Mouse (Mus musculus) layer of hippocampus, adult 8-10 months (tissue): ENCODE measurements around the gene Dok3. TPM values are rescaled to one million over a fixed set of nuclear protein-coding genes. Genes with fewer than 3 reads are reported as not detected.
A peak's percentile ranks its signal among the peaks of the same experiment; 100 is the strongest.

ENCODE experiments used
- DNase-seq, 2 experiments: peaks; one replicate each; pipeline ENCODE4 v3.0.0; 2022; ENCODE audit warnings: low spot score in 2 of 2
- microRNA-seq, 2 experiments: library from miRNA; unstranded; fragments of <30 nt; microRNA quantifications; one replicate each; pipeline ENCODE4 v1.2.0; 2022
- total RNA-seq, 4 experiments: library from RNA; stranded (reverse); gene quantifications; 2 replicates each; pipeline ENCODE4 v1.2.4; 2022

Dok3 gene
- total RNA-seq, 4 experiments from 2014 or later = 6.4 to 20.4 (median 12.1) TPM

- no peak for DNase-seq
Observed at GRCm38 (mm10) chr13:55478036-55478435, 51.1 kb downstream of the Dok3 start.

DNA sequence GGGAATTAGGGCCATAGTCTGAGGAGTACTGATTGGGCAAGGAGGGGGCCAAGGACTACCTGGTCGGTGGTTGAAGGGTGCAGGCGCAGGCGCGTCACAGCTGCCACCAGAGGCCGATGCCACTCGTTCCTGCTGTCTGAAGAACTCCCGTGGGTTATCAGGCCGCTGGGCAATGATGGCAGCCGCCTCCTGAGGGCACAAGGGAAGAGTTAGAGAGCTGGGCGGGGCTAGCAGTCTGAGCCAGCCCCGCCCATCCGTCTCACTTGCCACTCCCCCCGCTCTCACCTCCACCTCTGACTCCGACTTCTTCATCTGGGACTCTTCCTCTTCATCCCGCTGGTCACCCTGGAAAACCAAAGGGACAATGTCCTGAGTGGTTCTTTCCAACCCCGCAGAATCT, 51.6 kb downstream of the Dok3 start:
- no peak for DNase-seq

GRCm38 (mm10) chr13:55476256-55476655, 52.8 kb downstream of the Dok3 start:
- DNase-seq = peak in 1 of 2 experiments; percentile 12

DNA sequence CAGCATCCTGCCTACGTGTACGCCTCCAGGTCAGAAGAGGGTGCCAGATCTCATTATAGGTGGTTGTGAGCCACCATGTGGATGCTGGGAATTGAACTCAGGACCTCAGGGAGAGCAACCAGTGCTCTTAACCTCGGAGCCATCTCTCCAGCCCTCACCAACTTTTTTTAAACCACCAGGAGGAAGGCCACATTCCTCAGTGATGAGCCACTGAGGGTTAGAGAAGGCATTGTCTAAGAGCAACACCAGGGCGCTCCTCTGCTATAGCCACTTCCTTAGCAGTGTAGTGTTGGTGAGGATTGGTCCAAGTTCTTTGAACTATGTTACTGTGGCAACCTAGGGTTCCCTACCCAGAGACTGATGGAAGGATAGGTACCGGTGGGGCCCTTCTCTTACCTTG, 53.3 kb downstream of the Dok3 start:
- DNase-seq = no peak

GRCm38 (mm10) chr13:55474621-55475069, 54.5 kb downstream of the Dok3 start:
- DNase-seq = peak; percentile 80 to 85

- DNase-seq = no peak
Observed at GRCm38 (mm10) chr13:55473961-55474360, 55.1 kb downstream of the Dok3 start.

Small RNAs within 50 kb of the gene (microRNA-seq; reads per million reads assigned to microRNA genes)
- 30.3 to 44.0 reads per million in 2 experiments for gene Mir6944
- 6.1 to 7.3 reads per million in 2 experiments for gene Mir6945

Other genes starting within 250 kb of the Dok3 start
- gene Prelid1, start 208.8 kb downstream of the Dok3 start, total RNA-seq = 100 to 1,000 TPM; 133 to 152 (median 139) TPM
- gene Rab24, start 207.3 kb downstream of the Dok3 start, total RNA-seq = 10 to 100 TPM; 75.4 to 84.1 (median 80.8) TPM
- gene Mxd3, start 199.5 kb downstream of the Dok3 start, total RNA-seq = 1 to 10 TPM in 2 of 4 experiments, under 1 TPM in 2; 0.82 to 1.5 (median 1.0) TPM
- 10 to 100 TPM; 56.6 to 72.8 (median 65.0) TPM for gene Lman2, start 166.5 kb downstream of the Dok3 start, total RNA-seq
- gene Rgs14, start 159.6 kb downstream of the Dok3 start, total RNA-seq = 10 to 100 TPM; 86.8 to 97.9 (median 95.0) TPM
- not detected for gene Slc34a1, start 131.1 kb downstream of the Dok3 start, total RNA-seq
- gene Pfn3, start 114.1 kb downstream of the Dok3 start, total RNA-seq = not detected
- gene F12, start 102.5 kb downstream of the Dok3 start, total RNA-seq = 1 to 10 TPM in 1 of 4 experiments, under 1 TPM in 2, not detected in 1; 0.43 to 1.5 (median 0.74) TPM
- gene Grk6, start 84.2 kb downstream of the Dok3 start, total RNA-seq = 10 to 100 TPM; 61.4 to 74.2 (median 67.5) TPM
- gene Prr7, start 65.0 kb downstream of the Dok3 start, total RNA-seq = 10 to 100 TPM; 57.5 to 73.5 (median 60.4) TPM
- 100 to 1,000 TPM; 295 to 399 (median 333) TPM for gene Dbn1, start 41.2 kb downstream of the Dok3 start, total RNA-seq
- gene Pdlim7, start 15.6 kb downstream of the Dok3 start, total RNA-seq = 10 to 100 TPM; 88.7 to 99.2 (median 95.5) TPM
- gene Ddx41, start 7.4 kb upstream of the Dok3 start, total RNA-seq = 10 to 100 TPM; 54.4 to 64.1 (median 56.3) TPM
- 100 to 1,000 TPM in 2 of 4 experiments, 10 to 100 TPM in 2; 84.9 to 113 (median 94.5) TPM for gene Fam193b, start 41.8 kb upstream of the Dok3 start, total RNA-seq
- 100 to 1,000 TPM; 124 to 139 (median 130) TPM for gene Tmed9, start 44.4 kb upstream of the Dok3 start, total RNA-seq
- 10 to 100 TPM; 21.5 to 28.7 (median 24.8) TPM for gene B4galt7, start 70.6 kb upstream of the Dok3 start, total RNA-seq
- gene Caml, start 93.7 kb upstream of the Dok3 start, total RNA-seq = 10 to 100 TPM; 41.5 to 54.7 (median 46.1) TPM
- gene Ddx46, start 105.7 kb upstream of the Dok3 start, total RNA-seq = 10 to 100 TPM; 41.8 to 48.4 (median 46.2) TPM
- gene B230219D22Rik, start 163.8 kb upstream of the Dok3 start, total RNA-seq = 10 to 100 TPM; 67.1 to 69.6 (median 68.9) TPM
- 10 to 100 TPM; 68.6 to 75.2 (median 72.6) TPM for gene Txndc15, start 185.4 kb upstream of the Dok3 start, total RNA-seq
- gene Pcbd2, start 198.1 kb upstream of the Dok3 start, total RNA-seq = 10 to 100 TPM; 28.8 to 41.8 (median 38.5) TPM